Mouse (Mus musculus): ENCODE results near the gene Pjvk. TPM values are rescaled to one million over a fixed set of nuclear protein-coding genes. Genes with fewer than 3 reads are reported as not detected.
A peak's percentile ranks its signal among the peaks of the same experiment; 100 is the strongest.
"Not testable (repeated sequence)": the region's sequence is repeated elsewhere in the genome, so short reads cannot be mapped to it uniquely, and the experiment has no call there.

The Pjvk gene
- not detected in 2 replicates for polyA plus RNA-seq (2012; rRNA removed)

DNA sequence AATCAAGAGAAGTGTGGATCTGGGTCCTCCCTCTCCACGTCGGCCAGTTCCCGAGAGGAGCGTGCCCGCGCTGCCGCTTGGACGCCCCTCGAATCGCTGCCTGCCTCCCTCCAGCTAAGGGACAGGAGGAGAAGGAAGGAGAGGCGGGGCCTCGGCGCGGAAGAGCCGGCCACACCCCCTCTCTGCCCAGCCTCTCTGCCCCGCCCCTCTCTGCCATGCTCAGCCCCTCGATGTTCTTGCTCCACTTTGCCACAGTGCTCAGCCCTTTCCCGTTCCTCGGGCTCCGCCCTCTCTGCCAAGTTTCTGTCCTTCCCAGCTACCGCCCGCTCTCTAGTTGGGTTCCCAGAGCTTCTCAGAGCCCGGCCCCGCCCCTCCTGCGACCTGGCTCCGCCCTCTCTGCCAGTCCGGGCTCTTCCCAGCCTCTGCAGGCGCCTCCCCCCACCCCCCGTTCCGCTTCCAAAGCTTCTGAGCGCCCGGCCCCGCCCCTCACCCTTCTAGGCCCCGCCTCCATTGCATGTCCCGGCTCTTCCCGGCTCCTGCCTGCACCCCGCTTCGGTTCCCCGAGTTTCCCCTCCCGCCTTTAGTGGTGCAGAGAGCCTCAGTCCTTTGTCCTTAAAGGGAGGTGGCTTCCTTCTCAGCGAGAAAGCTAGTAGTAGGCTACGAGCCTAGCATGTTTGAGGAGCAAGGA is at the start of gene Pjvk, which contains the start of gene Prkra:
Gene Pjvk, plus strand, starts transcription at position 594 of the 688 bp plus-strand sequence.
Gene Prkra, minus strand, starts transcription at position 133 of the 688 bp plus-strand sequence.
- WGBS = under 1% methylated on average over 42 of the region's 42 CpGs
- DNase-seq (ENCODE audit: low read depth, low spot score) = peak; percentile 96

DNA sequence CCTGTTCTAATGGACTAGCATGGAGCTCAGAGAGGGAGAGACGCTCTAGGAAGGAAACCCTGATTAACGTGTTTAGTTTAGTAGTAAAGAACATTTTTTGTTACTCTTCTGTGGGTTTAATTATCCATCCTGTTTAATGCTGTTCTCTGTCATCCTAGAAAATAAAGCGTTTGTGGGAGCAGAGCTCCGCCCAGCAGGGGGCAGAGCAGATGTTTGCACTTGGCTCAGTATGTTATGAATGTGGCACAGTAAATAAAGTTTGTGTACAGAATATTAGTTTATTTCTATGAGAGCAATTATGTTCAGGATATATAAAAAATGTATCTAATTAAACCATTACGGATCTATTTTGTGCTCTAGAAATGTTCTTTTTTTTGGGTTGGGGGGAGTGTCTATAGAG is 49.1 kb upstream of the Pjvk start:
- WGBS = 47% methylated on average over 5 of the region's 5 CpGs
- no peak for DNase-seq (ENCODE audit: low read depth, low spot score)

DNA sequence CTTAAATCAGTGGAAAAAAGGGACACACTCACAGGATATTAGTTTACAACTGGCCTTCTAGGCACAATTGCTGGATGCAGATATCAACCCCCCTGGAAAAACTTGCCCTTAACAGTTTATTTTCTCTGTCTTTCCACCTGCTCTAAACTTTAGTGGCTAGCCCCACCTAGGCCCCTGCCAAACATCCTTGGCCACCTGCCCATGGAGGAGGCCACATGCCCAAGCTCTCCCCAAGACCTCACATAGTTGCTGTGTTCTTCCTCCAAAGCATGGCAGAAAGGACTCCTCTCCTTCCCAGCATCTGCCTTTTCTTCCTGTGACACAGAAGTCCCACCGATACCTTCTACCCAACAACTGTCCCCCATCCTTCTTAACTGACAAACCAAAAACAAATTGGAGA is 46.0 kb upstream of the Pjvk start:
- WGBS = 94% methylated on average over 1 of the region's 1 CpGs
- no peak for DNase-seq (ENCODE audit: low read depth, low spot score)

- WGBS = 75% methylated on average over 3 of the region's 3 CpGs
- no peak for DNase-seq (ENCODE audit: low read depth, low spot score)
Measured at GRCm38 (mm10) chr2:76606704-76607103, 41.6 kb upstream of the Pjvk start.

DNA sequence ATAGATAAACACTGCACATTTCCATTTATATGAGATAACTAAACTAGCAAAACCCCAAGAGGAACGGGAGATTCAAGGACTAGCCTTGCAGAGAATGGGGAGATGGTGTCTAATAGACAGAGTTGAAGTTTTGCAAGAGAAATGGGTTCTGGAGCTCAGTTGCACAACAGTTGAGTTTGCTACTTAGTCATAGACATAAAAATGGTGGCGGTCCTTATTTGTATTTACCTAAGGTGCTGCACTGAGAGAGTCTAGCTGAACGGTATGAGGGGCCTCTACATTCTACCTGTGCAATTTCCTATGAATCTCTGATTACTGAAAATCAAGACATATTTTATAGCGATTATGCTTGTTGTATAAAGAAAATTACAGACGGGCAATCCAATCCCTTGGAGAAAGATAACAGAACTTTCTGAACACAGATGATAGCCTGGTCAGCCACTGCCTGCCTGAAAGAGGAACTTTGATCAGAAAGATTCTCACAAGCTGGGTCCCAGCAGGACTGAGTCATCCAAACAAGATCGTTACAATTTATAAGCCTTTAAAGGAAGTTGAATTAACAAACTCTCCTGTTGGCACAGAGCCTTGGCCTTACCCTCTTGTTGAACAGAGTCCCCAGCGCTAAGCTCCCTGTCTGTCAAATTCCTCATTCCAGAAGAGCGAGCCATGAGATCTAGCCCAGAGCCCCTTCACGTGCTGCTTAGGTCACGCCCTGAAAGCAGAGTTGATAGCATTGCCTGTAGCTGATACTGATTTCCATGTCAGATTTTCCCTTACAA is 37.8 kb upstream of the Pjvk start:
- WGBS = 19% methylated on average over 10 of the region's 10 CpGs
- DNase-seq (ENCODE audit: low read depth, low spot score) = peak; percentile 77

DNA sequence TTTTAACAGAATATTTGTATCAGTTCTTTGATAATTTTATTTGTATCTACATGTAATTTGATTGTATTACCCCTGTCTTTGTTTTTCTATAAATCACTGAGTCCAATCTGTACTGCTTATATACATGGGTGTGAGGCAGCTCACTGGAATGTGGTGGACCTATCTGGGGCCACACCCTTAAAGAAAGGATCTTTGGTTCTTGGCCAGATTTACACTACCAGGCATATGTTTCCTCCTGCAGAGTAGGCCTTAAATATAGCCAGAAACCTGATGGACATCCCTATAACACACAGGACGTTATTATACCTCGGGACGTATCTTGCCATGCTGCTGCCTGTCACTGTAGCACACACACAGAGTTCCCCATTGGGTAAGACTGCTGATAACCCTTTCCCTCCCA is 36.3 kb upstream of the Pjvk start:
- peak; percentile 52 for DNase-seq (ENCODE audit: low read depth, low spot score)
- 33% methylated on average over 3 of the region's 3 CpGs for WGBS

- peak; percentile 22 for DNase-seq (ENCODE audit: low read depth, low spot score)
Measured at GRCm38 (mm10) chr2:76618078-76618477, 30.2 kb upstream of the Pjvk start.

DNA sequence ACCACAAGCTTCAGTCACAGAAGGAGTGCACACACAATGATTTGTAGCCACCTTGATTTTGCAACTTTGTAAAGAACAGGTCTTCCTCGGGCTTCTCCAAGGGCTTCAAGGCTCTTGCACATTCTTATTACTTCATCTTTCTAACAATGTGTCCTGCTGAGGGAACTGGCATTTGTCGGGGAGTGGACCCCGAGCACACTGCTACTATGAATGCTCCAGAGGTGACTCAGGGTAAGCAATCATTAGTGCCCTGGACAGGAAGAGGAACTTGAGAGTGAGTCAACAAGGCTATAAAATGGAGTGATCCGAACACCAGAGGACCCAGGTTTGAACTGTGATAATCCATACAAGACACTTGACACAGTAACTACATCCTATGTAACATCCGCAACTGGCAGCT is 28.1 kb upstream of the Pjvk start:
- 44% methylated on average over 5 of the region's 5 CpGs for WGBS
- no peak for DNase-seq (ENCODE audit: low read depth, low spot score)

More at GRCm38 (mm10) chr2:76618078-76618477, 30.2 kb upstream of the Pjvk start:
- WGBS = 13% methylated on average over 1 of the region's 1 CpGs

DNA sequence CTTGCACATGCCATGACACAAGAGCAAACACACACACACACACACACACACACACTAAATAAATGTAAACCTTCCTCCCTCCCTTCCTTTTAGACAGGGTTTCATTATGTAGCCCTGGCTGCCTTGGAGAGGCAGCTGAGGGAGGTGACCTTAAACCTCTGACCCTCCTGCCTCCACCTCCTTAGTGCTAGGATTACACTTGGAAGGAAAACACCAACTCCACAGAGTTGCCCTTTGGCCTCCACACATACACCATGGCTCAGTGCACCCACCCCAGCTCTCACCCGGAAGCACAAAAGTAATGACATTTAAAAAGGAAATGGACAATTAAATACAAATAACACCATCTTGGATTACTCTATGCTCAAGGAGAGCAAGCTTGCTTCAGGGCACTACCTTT is 26.6 kb upstream of the Pjvk start:
- DNase-seq (ENCODE audit: low read depth, low spot score) = no peak
- 43% methylated on average over 1 of the region's 1 CpGs for WGBS

GRCm38 (mm10) chr2:76622316-76622715 is 26.0 kb upstream of the Pjvk start:
- 95% methylated on average over 2 of the region's 2 CpGs for WGBS

GRCm38 (mm10) chr2:76630293-76630692 is 18.0 kb upstream of the Pjvk start:
- DNase-seq (ENCODE audit: low read depth, low spot score) = no peak
- WGBS = 90% methylated on average over 12 of the region's 12 CpGs

More at GRCm38 (mm10) chr2:76622316-76622715, 26.0 kb upstream of the Pjvk start:
- DNase-seq (ENCODE audit: low read depth, low spot score) = not testable (repeated sequence)

GRCm38 (mm10) chr2:76631600-76631999 is 16.7 kb upstream of the Pjvk start:
- DNase-seq (ENCODE audit: low read depth, low spot score) = no peak
- WGBS = 45% methylated on average over 4 of the region's 4 CpGs

GRCm38 (mm10) chr2:76639637-76640036 is 8.6 kb upstream of the Pjvk start:
- WGBS = 78% methylated on average over 2 of the region's 2 CpGs
- no peak for DNase-seq (ENCODE audit: low read depth, low spot score)

GRCm38 (mm10) chr2:76643801-76644200 is 4.5 kb upstream of the Pjvk start:
- no peak for DNase-seq (ENCODE audit: low read depth, low spot score)

DNA sequence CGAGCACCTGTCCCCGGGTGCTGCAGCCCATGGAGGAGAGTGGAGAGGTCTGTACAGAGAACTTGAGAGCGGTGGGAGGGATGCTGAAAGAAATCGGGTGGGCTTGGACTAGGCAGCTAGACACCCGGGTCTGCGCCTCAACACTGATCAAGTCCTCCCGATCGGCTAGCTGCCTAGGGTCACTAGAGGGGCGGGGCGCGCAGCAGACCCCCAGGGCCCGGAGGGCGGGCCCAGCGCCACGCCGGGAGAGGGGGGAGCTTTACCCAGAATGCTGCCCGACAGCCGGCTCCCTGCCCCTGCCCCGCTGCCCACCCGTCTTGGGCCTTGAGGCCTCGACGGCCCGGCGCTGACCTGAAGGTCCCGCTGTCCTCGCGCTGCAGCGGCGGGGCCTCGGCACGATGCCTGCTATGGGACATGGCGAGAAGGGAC is 821 bp upstream of the Pjvk start:
- under 1% methylated on average over 30 of the region's 32 CpGs for WGBS
- DNase-seq (ENCODE audit: low read depth, low spot score) = no peak

DNA sequence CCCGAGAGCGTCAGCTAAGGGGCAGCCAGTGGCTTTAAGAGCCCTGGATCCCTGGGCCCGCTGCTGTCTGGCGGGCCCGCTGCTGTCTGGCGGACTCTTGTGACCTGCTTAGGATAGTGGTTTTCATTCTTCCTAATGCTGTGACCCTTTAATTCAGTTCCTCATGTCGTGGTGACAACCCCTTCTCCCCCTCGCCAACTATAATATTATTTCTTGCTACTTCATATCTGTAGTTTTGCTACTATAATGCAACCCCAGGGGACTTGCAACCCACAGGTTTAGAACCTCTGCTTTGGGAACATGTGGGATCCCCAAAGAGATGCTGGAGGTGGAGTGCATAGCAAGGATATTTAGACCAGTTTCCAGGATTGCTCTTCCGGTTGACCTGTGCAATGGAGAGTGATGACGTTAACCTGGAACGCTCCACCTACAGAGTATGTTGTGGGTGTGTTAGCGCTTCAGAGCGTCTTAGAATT is 428 bp downstream of the Pjvk start:
- DNase-seq (ENCODE audit: low read depth, low spot score) = no peak
- WGBS = 13% methylated on average over 13 of the region's 13 CpGs

DNA sequence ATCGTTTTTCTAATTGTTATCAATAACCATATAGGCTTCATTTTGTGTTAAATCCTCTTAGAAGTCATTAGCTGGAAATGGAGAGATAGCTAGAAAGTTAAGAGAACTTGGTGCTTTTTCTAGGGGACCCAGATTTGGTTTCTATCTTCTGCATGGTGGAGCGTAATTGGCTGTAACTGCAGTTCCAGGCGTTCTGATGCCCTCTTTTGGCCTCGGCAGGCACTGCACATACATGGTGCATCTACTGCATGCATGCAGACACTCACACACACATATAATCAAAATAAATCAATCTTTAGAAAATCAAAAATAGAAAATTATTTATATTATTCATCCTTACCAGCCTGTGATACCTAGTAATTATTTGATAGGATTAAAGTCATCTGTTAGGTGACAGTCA is 4.8 kb downstream of the Pjvk start:
- 94% methylated on average over 4 of the region's 4 CpGs for WGBS
- DNase-seq (ENCODE audit: low read depth, low spot score) = no peak

- DNase-seq (ENCODE audit: low read depth, low spot score) = no peak
- WGBS = 52% methylated on average over 5 of the region's 5 CpGs
Measured at GRCm38 (mm10) chr2:76654646-76655045, 6.4 kb downstream of the Pjvk start.

- WGBS = 75% methylated on average over 3 of the region's 3 CpGs
- DNase-seq (ENCODE audit: low read depth, low spot score) = no peak
Measured at GRCm38 (mm10) chr2:76655444-76655843, 7.2 kb downstream of the Pjvk start.

DNA sequence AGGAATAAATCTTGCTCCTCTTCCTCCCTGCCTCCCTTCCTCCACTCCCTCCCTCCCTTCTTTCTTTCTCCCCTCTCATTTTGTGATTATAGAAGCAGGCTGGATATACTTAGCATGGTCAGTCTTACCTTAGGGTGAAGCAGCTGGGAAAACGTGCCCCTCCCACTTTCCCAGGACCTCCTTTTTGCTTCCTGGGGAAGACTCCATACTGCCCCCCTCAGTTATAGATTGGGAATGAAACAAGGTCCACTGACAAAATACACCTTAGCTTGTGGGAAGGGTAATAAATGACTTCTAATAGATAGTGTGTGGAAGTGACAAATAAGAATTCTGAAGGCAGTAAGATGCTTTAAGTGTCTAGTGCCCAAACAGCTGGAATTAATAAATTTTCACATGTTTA is 7.7 kb downstream of the Pjvk start:
- WGBS = 7% methylated on average over 1 of the region's 1 CpGs
- no peak for DNase-seq (ENCODE audit: low read depth, low spot score)

DNA sequence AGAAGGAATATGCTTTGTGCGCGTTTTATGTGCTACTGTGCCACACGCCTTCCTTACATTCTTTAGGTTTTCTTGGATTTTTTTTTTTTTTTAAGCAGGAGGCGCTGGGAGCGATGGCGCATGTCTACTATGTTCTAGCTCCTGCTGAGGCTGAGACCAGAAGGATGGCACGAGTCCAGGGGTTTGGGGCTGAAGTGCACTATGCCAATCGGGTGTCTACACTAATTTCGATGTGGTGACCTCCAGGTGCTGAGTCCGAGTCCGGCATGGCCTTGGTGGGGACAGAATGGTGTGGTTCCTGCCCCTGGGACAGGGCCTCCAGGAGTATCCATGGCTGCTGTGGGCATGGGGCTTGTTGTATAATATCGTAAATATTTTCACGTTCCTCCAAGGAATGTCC is 10.3 kb downstream of the Pjvk start:
- WGBS = 66% methylated on average over 13 of the region's 13 CpGs
- no peak for DNase-seq (ENCODE audit: low read depth, low spot score)
